Mouse (Mus musculus): ENCODE measurements around the gene Galnt7. TPM values are rescaled to one million over a fixed set of nuclear protein-coding genes. Genes with fewer than 3 reads are reported as not detected.
"Not testable (repeated sequence)": the region's sequence is repeated elsewhere in the genome, so short reads cannot be mapped to it uniquely, and the experiment has no call there.

Galnt7 gene
- polyA plus RNA-seq, 1 experiment, result 2.0 TPM

GRCm38 (mm10) chr8:57511316-57512118, 141.3 kb downstream of the Galnt7 start, which contains the start of gene Hmgb2:
Gene Hmgb2 (plus strand): TSS chr8:57511907.
- Histone ChIP-seq H3K4me1 (ENCODE audit: control insufficient read depth, insufficient read depth, insufficient read length) (no peaks in the 10 kb centered on the region; the same call in none of the 2 replicates), H3K27me3 (ENCODE audit: control insufficient read depth, insufficient read depth, low read length) (peaks cover 3% of the 10 kb centered on the region; the same call in 1 of the 2 replicates), H3K27ac (ENCODE audit: insufficient read depth, low read length) (peak within 1 kb of the TSS; percentile 98), H3K36me3 (ENCODE audit: control insufficient read depth, insufficient read depth, low read length) (peaks cover 7% of the 10 kb centered on the region), H3K4me3 (ENCODE audit: extremely low read depth, insufficient read depth, insufficient read length) (peak within 1 kb of the TSS; percentile 88)
- TF ChIP-seq POLR2A (IDR thresholded peaks at IDR 0.05; ENCODE audit: low read depth, low read length) (peak; percentile 78), CTCF (IDR thresholded peaks at IDR 0.05; ENCODE audit: extremely low read depth, insufficient read depth, insufficient read length, insufficient replicate concordance) (no peak)
- WGBS, result under 1% methylated on average over 63 of the region's 63 CpGs
- peak; percentile 99 for DNase-seq (ENCODE audit: low read depth in 1 of 2, low spot score in 2 of 2)

- H3K27ac ChIP-seq (ENCODE audit: insufficient read depth, low read length), result peak overlapping the region; percentile 13; the same call in 1 of the 2 replicates
- no peaks in the 10 kb centered on the region; the same call in none of the 2 replicates for H3K4me1 ChIP-seq (ENCODE audit: control insufficient read depth, insufficient read depth, insufficient read length)
- H3K27me3 ChIP-seq (ENCODE audit: control insufficient read depth, insufficient read depth, low read length), result peaks cover 3% of the 10 kb centered on the region; the same call in 1 of the 2 replicates
- peaks cover 4% of the 10 kb centered on the region for H3K36me3 ChIP-seq (ENCODE audit: control insufficient read depth, insufficient read depth, low read length)
- H3K4me3 ChIP-seq (ENCODE audit: extremely low read depth, insufficient read depth, insufficient read length), result peak overlapping the region; percentile 72
- no peak for DNase-seq (ENCODE audit: low read depth in 1 of 2, low spot score in 2 of 2)
- under 1% methylated on average over 31 of the region's 31 CpGs for WGBS
- TF ChIP-seq CTCF (IDR thresholded peaks at IDR 0.05; ENCODE audit: extremely low read depth, insufficient read depth, insufficient read length, insufficient replicate concordance), result no peak
- TF ChIP-seq POLR2A (IDR thresholded peaks at IDR 0.05; ENCODE audit: low read depth, low read length), result no peak
Observed at GRCm38 (mm10) chr8:57510791-57511315, 142.0 kb downstream of the Galnt7 start.

DNA sequence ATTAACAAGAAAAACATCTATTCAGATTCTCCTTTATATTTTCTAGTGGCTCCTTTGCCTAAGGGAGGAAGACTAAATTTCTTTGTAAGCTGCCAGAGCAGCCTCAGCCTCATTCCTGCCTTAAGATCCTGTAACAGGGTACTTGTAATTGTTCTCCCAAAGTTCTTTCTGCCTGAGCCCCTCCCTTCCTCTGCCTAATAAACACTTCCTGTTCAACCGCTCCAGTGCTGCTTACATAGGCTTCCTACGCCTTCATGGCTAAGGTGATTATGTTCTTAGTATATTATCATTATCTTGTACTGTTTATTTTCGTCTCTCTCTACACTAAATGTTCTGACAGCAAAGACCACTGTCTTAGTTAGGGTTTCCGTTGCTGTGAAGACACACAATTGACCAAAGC, 144.2 kb downstream of the Galnt7 start:
- Histone ChIP-seq H3K27me3 (ENCODE audit: control insufficient read depth, insufficient read depth, low read length) (peaks cover 3% of the 10 kb centered on the region; the same call in 1 of the 2 replicates), H3K4me1 (ENCODE audit: control insufficient read depth, insufficient read depth, insufficient read length) (no peaks in the 10 kb centered on the region; the same call in 1 of the 2 replicates), H3K27ac (ENCODE audit: insufficient read depth, low read length) (no peak overlapping the region), H3K4me3 (ENCODE audit: extremely low read depth, insufficient read depth, insufficient read length) (no peak overlapping the region), H3K36me3 (ENCODE audit: control insufficient read depth, insufficient read depth, low read length) (no peaks in the 10 kb centered on the region; the same call in 1 of the 2 replicates)
- no peak for DNase-seq (ENCODE audit: low read depth in 1 of 2, low spot score in 2 of 2)
- TF ChIP-seq POLR2A (IDR thresholded peaks at IDR 0.05; ENCODE audit: low read depth, low read length), result no peak
- TF ChIP-seq CTCF (IDR thresholded peaks at IDR 0.05; ENCODE audit: extremely low read depth, insufficient read depth, insufficient read length, insufficient replicate concordance), result no peak
- WGBS, result 78% methylated on average over 4 of the region's 4 CpGs

DNA sequence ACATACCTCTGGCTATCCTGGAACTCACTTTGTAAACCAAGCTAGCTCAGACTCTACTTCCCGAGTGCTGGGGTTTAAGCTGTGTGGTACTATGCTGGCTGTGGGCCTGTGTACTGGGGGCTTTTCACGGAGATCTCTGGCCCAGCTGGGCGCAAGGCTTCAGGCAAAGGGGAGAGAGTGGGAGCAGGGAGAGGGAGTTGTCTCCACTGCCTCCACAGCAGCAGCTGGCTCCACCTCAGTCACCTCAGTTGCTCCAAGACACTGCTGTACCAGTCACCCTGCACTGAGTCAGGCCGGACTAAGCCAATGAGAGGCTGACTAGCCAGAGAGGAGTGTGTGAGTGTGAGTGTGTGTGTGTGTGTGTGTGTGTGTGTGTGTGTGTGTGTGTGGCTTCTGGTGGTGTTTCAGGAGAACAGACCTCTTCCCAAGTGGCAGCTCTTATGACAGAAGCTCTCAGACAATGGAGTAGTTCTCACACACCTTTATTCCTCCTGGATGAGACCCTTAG, 145.2 kb downstream of the Galnt7 start:
- 92% methylated on average over 4 of the region's 4 CpGs for WGBS
- DNase-seq (ENCODE audit: low read depth in 1 of 2, low spot score in 2 of 2), result no peak
- no peaks in the 10 kb centered on the region for H3K36me3 ChIP-seq (ENCODE audit: control insufficient read depth, insufficient read depth, low read length)
- no peak overlapping the region for H3K4me3 ChIP-seq (ENCODE audit: extremely low read depth, insufficient read depth, insufficient read length)
- H3K4me1 ChIP-seq (ENCODE audit: control insufficient read depth, insufficient read depth, insufficient read length), result no peaks in the 10 kb centered on the region
- no peak for TF ChIP-seq POLR2A (IDR thresholded peaks at IDR 0.05; ENCODE audit: low read depth, low read length)
- no peak for TF ChIP-seq CTCF (IDR thresholded peaks at IDR 0.05; ENCODE audit: extremely low read depth, insufficient read depth, insufficient read length, insufficient replicate concordance)
- H3K27ac ChIP-seq (ENCODE audit: insufficient read depth, low read length), result no peak overlapping the region
- H3K27me3 ChIP-seq (ENCODE audit: control insufficient read depth, insufficient read depth, low read length), result peaks cover 3% of the 10 kb centered on the region; the same call in 1 of the 2 replicates

DNA sequence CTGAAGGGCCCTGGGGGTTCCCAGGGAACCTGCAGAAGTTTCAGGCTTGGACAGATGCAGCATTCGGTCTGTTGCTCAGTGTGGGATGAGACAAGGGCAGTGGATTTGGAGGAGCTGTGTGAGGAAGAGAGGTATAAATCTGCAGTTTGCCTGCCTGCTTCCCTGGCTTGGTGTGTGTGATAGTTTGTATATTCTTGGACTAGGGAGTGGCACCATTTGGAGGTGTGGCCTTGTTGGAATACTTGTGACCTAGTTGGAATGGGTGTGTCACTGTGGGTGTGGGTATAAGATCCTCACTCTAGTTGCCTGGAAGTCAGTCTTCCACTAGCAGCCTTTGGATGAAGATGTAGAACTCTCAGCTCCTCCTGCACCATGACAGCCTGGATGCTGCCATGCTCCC, 147.3 kb downstream of the Galnt7 start:
- DNase-seq (ENCODE audit: low read depth in 1 of 2, low spot score in 2 of 2); H3K4me3 ChIP-seq (ENCODE audit: extremely low read depth, insufficient read depth, insufficient read length); H3K4me1 ChIP-seq (ENCODE audit: control insufficient read depth, insufficient read depth, insufficient read length); H3K27me3 ChIP-seq (ENCODE audit: control insufficient read depth, insufficient read depth, low read length); H3K36me3 ChIP-seq (ENCODE audit: control insufficient read depth, insufficient read depth, low read length); H3K27ac ChIP-seq (ENCODE audit: insufficient read depth, low read length): not testable (repeated sequence)
- WGBS, result 91% methylated on average over 1 of the region's 1 CpGs

- no peak overlapping the region for H3K4me3 ChIP-seq (ENCODE audit: extremely low read depth, insufficient read depth, insufficient read length)
- 34% methylated on average over 5 of the region's 5 CpGs for WGBS
- TF ChIP-seq POLR2A (IDR thresholded peaks at IDR 0.05; ENCODE audit: low read depth, low read length) (no peak), CTCF (IDR thresholded peaks at IDR 0.05; ENCODE audit: extremely low read depth, insufficient read depth, insufficient read length, insufficient replicate concordance) (peak; percentile 54; the same call in 1 of the 2 replicates)
Observed at GRCm38 (mm10) chr8:57503641-57504040, 149.2 kb downstream of the Galnt7 start.

More at GRCm38 (mm10) chr8:57503641-57504040, 149.2 kb downstream of the Galnt7 start:
- H3K27me3 ChIP-seq (ENCODE audit: control insufficient read depth, insufficient read depth, low read length), result no peaks in the 10 kb centered on the region
- no peaks in the 10 kb centered on the region for H3K36me3 ChIP-seq (ENCODE audit: control insufficient read depth, insufficient read depth, low read length)
- peak; percentile 45 to 78 for DNase-seq (ENCODE audit: low read depth in 1 of 2, low spot score in 2 of 2)
- H3K27ac ChIP-seq (ENCODE audit: insufficient read depth, low read length), result no peak overlapping the region
- no peaks in the 10 kb centered on the region for H3K4me1 ChIP-seq (ENCODE audit: control insufficient read depth, insufficient read depth, insufficient read length)

All from spleen, adult 2 months (tissue).